In the genomic region with DNA sequence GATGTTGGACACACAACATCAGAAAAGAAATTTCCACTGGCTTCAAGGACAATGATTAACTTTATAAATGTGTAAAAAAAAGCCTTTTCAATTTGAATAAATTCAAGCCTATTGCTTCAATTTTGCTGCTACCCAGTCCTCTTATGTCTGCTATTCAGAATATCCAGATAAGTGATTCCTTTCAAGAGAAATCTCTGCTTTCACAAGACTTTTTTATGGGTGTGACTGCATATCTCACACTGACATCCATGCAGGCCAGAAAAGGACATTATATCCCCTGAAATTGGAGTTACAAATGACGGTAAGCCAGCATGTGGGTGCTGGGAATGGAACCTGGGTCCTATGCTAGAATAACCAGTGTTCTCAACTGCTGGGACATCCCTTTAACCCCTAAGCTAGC, we compare ENCODE assay signal across 37 mouse cellular contexts. TPM values are rescaled to one million over a fixed set of nuclear protein-coding genes. Genes with fewer than 3 reads are reported as not detected.
"Had no signal": no experiment of that assay in that cellular context is flagged by ENCODE, and none has a peak within 500 bp of the region (broad histone marks: within the 10 kb centered on the region; RNA-seq: fewer than 3 reads in every experiment).

No protein-coding gene starts in this region.

- H3K9me3 ChIP-seq: heart, embryonic 13.5 days; heart, embryonic 15.5 days; hindbrain, embryonic 13.5 days; hindbrain, embryonic 15.5 days; kidney, embryonic 15.5 days; limb, embryonic 13.5 days; limb, embryonic 15.5 days had no signal

- ATAC-seq: hindbrain, postnatal 0 days; intestine, embryonic 16.5 days had no signal

- H3K4me3 ChIP-seq: heart, adult 2 months; heart, embryonic 13.5 days; heart, embryonic 15.5 days; hindbrain, embryonic 13.5 days; hindbrain, embryonic 15.5 days; kidney, embryonic 15.5 days; limb, embryonic 13.5 days; limb, embryonic 15.5 days had no signal

- H3K9ac ChIP-seq: heart, embryonic 13.5 days; heart, embryonic 15.5 days; hindbrain, embryonic 13.5 days; hindbrain, embryonic 15.5 days; kidney, embryonic 15.5 days; limb, embryonic 13.5 days; limb, embryonic 15.5 days had no signal

- H3K27me3 ChIP-seq: hindbrain, embryonic 15.5 days had no signal

- H3K36me3 ChIP-seq: heart, embryonic 13.5 days; heart, embryonic 15.5 days; hindbrain, embryonic 13.5 days; hindbrain, embryonic 15.5 days; kidney, embryonic 15.5 days; limb, embryonic 13.5 days; limb, embryonic 15.5 days had no signal

- H3K4me2 ChIP-seq: heart, embryonic 11.5 days; heart, embryonic 13.5 days; heart, embryonic 15.5 days; hindbrain, embryonic 13.5 days; hindbrain, embryonic 15.5 days; kidney, embryonic 15.5 days; limb, embryonic 13.5 days; limb, embryonic 15.5 days had no signal

- H3K4me1 ChIP-seq: heart, embryonic 13.5 days; hindbrain, embryonic 15.5 days; limb, embryonic 13.5 days had no signal

- H3K27ac ChIP-seq: heart, adult 2 months; heart, embryonic 13.5 days; heart, embryonic 15.5 days; hindbrain, embryonic 13.5 days; hindbrain, embryonic 15.5 days; hindbrain, postnatal 0 days; kidney, embryonic 15.5 days; kidney, postnatal 0 days; limb, embryonic 13.5 days; limb, embryonic 15.5 days had no signal

- DNase-seq: gastrocnemius, postnatal 14 days; gastrocnemius, postnatal 36 days; heart, adult 11 months; heart, adult 2 months; heart, postnatal 14 days; heart, postnatal 36 days; kidney, adult 11 months; kidney, adult 2 months; kidney, adult 9 months; kidney, postnatal 14 days; kidney, postnatal 36 days; layer of hippocampus, adult 9-11 months; layer of hippocampus, postnatal 36 days; left cerebral cortex, postnatal 4 days had no signal

RNA-seq across cellular contexts. Expression of a gene that starts 3.1 kb away (rescaled TPM):
- total RNA-seq: gastrocnemius, adult 18-20 months; gastrocnemius, adult 8-10 months; gastrocnemius, postnatal 14 days; gastrocnemius, postnatal 36 days; heart, adult 2 months; heart, postnatal 14 days; heart, postnatal 36 days; hematopoietic stem cell, adult 5-6 weeks; liver, adult 2 months had no signal
- polyA plus RNA-seq: heart, adult 2 months; heart, embryonic 11.5 days; heart, embryonic 13.5 days; heart, embryonic 15.5 days; heart, postnatal 0 days; kidney, adult 2 months; liver, adult 2 months had no signal

RNA-seq across cellular contexts. Expression of a gene that starts 20.8 kb away (rescaled TPM):
- total RNA-seq: gastrocnemius, adult 18-20 months; gastrocnemius, postnatal 36 days; hindbrain, postnatal 0 days; layer of hippocampus, adult 18-20 months; left cerebral cortex, adult 18-20 months had no signal
- polyA plus RNA-seq: liver, adult 2 months had no signal

RNA-seq across cellular contexts. Expression of a gene that starts 24.6 kb away (rescaled TPM):
- total RNA-seq: gastrocnemius, postnatal 14 days; heart, adult 2 months; heart, postnatal 36 days; hematopoietic stem cell, adult 5-6 weeks; hindbrain, postnatal 0 days; liver, adult 2 months had no signal
- polyA plus RNA-seq: gonadal fat pad, adult 2 months; heart, adult 2 months; heart, embryonic 11.5 days; heart, postnatal 0 days; hindbrain, embryonic 11.5 days; hindbrain, embryonic 13.5 days; intestine, embryonic 16.5 days; kidney, adult 2 months; kidney, postnatal 0 days; large intestine, adult 2 months; limb, embryonic 11.5 days; liver, adult 2 months had no signal

RNA-seq across cellular contexts. Expression of a gene that starts 55.3 kb away (rescaled TPM):
- total RNA-seq: gastrocnemius, adult 18-20 months; gastrocnemius, adult 8-10 months; gastrocnemius, postnatal 14 days; gastrocnemius, postnatal 36 days; heart, adult 2 months; heart, postnatal 14 days; heart, postnatal 36 days; liver, adult 2 months had no signal
- polyA plus RNA-seq: heart, embryonic 13.5 days; heart, embryonic 15.5 days; heart, postnatal 0 days; hindbrain, embryonic 11.5 days; intestine, embryonic 14.5 days; kidney, adult 2 months; kidney, embryonic 15.5 days; limb, embryonic 11.5 days; liver, adult 2 months had no signal
